Mouse (Mus musculus): Measurements from ENCODE around the gene Mterf1b.
A peak's percentile ranks its signal among the peaks of the same experiment; 100 is the strongest.
"Not testable (repeated sequence)": the region's sequence is repeated elsewhere in the genome, so short reads cannot be mapped to it uniquely, and the experiment has no call there.

Gene Mterf1b

GRCm38 (mm10) chr5:4191671-4192480 lies at the start of gene Mterf1b:
Gene Mterf1b, plus strand, starts transcription at chr5:4192367.
- DNase-seq = peak; percentile 31

GRCm38 (mm10) chr5:4159418-4160071 lies 32.6 kb upstream of the Mterf1b start:
- not testable (repeated sequence) for DNase-seq

- DNase-seq = peak; percentile 16
Observed at GRCm38 (mm10) chr5:4161554-4161953, 30.6 kb upstream of the Mterf1b start.

GRCm38 (mm10) chr5:4162461-4162860 lies 29.7 kb upstream of the Mterf1b start:
- no peak for DNase-seq

- not testable (repeated sequence) for DNase-seq
Observed at GRCm38 (mm10) chr5:4167813-4168529, 24.2 kb upstream of the Mterf1b start.

- DNase-seq = not testable (repeated sequence)
Observed at GRCm38 (mm10) chr5:4168530-4168926, 23.6 kb upstream of the Mterf1b start.

- not testable (repeated sequence) for DNase-seq
Observed at GRCm38 (mm10) chr5:4176421-4176820, 15.7 kb upstream of the Mterf1b start.

GRCm38 (mm10) chr5:4179364-4179763 lies 12.8 kb upstream of the Mterf1b start:
- DNase-seq = no peak

- DNase-seq = no peak
Observed at GRCm38 (mm10) chr5:4186815-4187214, 5.4 kb upstream of the Mterf1b start.

- peak; percentile 17 for DNase-seq
Observed at GRCm38 (mm10) chr5:4192481-4193246, 497 bp downstream of the Mterf1b start.

- DNase-seq = no peak
Observed at GRCm38 (mm10) chr5:4193247-4193628, 1.1 kb downstream of the Mterf1b start.

GRCm38 (mm10) chr5:4194166-4194565 lies 2.0 kb downstream of the Mterf1b start:
- DNase-seq = no peak

- no peak for DNase-seq
Observed at GRCm38 (mm10) chr5:4195086-4195485, 2.9 kb downstream of the Mterf1b start.

- peak; percentile 46 for DNase-seq
Observed at GRCm38 (mm10) chr5:4201368-4201767, 9.2 kb downstream of the Mterf1b start.

- DNase-seq = not testable (repeated sequence)
Observed at GRCm38 (mm10) chr5:4202276-4202810, 10.2 kb downstream of the Mterf1b start.

GRCm38 (mm10) chr5:4210082-4210481 lies 17.9 kb downstream of the Mterf1b start:
- DNase-seq = not testable (repeated sequence)

- no peak for DNase-seq
Observed at GRCm38 (mm10) chr5:4221309-4221708, 29.1 kb downstream of the Mterf1b start.

GRCm38 (mm10) chr5:4221981-4222623 lies 29.9 kb downstream of the Mterf1b start:
- no peak for DNase-seq

GRCm38 (mm10) chr5:4232163-4232562 lies 40.0 kb downstream of the Mterf1b start:
- no peak for DNase-seq

- DNase-seq = no peak
Observed at GRCm38 (mm10) chr5:4234505-4234904, 42.3 kb downstream of the Mterf1b start.

- DNase-seq = no peak
Observed at GRCm38 (mm10) chr5:4240120-4240519, 48.0 kb downstream of the Mterf1b start.

GRCm38 (mm10) chr5:4245004-4245403 lies 52.8 kb downstream of the Mterf1b start:
- DNase-seq = no peak
